Mouse (Mus musculus) lung, postnatal 25 days (tissue): Measurements from ENCODE around the gene Gpsm2.
"Not testable (repeated sequence)": the region's sequence is repeated elsewhere in the genome, so short reads cannot be mapped to it uniquely, and the experiment has no call there.

Experiments
- DNase-seq: peaks from one replicate; pipeline ENCODE4 v3.0.0; 2022; ENCODE audit warnings: low spot score

Gpsm2 gene

DNA sequence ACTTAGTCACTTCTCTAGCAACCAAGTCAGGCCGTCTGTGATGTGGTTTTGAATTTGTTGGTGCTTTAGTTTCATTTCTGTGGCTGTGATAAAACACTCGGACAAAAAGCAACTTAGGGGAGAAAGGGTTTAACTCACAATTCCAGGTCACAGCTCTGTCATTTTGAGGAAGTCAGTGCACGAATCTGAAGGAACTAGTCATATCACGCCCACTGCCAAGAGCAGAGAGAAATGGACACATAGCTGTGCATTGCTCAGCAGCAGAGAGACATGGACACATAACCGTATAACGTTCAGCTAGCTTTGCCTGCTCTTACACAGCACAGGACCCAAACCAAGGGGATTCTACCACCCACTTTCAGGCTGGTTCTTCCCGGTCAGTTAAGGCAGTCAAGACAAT, 4.3 kb upstream of the Gpsm2 start:
- DNase-seq: no peak

GRCm38 (mm10) chr3:108721076-108721991, 775 bp downstream of the Gpsm2 start:
- DNase-seq: no peak

DNA sequence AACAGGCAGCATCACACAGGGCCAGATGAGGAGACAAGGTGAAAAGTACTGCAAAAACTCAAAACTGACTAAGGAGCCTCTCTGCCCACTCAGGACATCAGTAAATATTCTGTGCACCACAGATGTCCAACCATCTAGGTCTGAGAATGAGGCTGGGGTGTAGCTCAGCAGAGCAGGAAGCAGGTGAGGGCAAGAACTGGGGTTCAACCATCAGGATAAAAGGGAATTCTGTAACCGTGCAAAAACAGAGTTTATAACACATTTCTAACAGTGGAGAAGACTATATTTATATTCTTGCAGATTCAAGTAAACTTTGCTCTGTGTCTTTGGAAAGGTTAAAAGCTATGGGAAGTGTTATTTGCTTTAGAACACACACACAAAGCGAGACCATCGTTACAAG, 2.3 kb downstream of the Gpsm2 start:
- no peak for DNase-seq

DNA sequence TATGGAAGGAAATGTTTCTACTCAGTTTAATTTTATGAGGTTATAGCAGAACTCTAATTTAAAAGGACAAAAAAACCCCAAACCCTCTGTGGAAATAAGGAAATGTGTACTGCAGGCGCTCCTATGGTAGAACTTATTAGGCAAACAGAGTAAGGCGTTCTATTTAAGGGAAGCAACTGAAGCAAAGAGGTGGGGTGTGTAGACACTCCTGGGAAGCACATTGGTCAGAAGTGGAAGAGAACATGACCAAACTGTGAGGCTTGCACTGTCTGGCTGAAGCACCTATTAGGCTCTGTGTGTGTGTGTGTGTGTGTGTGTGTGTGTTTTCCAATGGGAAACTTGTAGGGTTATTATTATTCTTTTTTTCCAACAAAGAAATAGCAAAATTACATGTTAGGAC, 2.8 kb downstream of the Gpsm2 start:
- no peak for DNase-seq

DNA sequence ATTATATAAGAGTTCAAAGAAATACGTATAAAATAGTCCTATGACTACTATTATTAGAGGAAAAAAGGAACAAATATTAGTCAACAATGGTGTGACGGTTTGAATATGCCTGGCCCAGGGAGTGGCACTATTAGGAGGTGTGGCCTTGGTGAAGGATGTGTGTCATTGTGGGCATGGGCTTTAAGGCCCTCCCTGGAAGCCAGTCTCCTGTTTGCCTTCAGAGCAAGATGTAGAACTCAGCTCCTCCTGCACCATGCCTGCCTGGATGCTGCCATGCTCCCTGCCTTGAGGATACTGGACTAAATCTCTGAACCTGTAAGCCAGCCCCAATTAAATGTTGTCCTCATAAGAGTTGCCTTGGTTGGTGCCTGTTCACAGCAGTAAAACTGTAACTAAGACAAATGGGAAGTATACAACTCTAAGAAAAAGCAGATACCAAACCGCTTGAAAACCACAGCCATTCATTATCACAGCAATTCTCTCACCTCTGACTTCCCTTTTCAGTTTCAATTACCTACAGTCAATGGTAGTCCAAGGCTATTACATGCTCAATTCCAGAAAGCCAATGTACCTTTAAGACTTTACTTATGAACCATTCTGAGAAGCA, 4.1 kb downstream of the Gpsm2 start:
- no peak for DNase-seq

GRCm38 (mm10) chr3:108714837-108715236, 7.3 kb downstream of the Gpsm2 start:
- no peak for DNase-seq

- DNase-seq: no peak
Observed at GRCm38 (mm10) chr3:108713065-108713675, 8.9 kb downstream of the Gpsm2 start.

DNA sequence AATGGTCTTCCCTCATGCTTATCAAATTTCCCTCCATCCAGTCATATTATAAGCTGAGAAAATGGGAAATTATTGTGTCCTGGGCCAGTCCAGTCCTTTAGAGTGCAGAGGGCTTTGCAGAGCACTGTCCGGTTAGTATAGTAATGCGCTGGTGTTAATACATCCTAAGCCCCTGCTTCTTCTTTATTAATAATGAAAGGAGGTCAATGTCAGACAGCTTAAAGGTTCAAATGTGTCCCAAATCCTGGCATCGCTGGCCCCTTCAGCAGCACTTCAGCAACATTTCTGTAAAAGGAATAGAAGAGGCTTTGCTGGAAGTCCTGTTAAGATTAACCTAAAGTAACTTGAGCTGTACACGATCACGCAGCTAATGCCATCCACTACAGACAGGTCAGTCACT, 10.8 kb downstream of the Gpsm2 start:
- DNase-seq: no peak

DNA sequence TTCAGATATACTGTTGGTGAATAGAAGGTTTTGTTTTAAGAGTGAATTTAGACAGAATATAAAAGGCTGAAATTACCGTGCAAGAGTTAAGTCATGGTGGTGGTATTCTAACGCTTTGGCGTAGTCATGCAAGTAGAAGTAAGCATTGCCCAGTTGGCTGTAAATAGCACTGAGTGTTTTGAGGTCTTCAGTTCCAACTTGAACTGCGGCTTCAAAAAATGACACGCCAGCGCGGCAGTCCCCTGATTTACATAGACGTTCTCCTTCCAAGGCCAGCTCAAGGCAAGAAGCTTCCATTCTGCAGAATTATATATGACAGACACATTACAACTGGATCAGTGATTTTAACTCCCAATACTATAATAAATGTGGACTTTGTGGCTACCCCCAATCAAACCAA, 19.3 kb downstream of the Gpsm2 start:
- no peak for DNase-seq

- no peak for DNase-seq
Observed at GRCm38 (mm10) chr3:108701256-108701655, 20.9 kb downstream of the Gpsm2 start.

- DNase-seq: no peak
Observed at GRCm38 (mm10) chr3:108699786-108700185, 22.3 kb downstream of the Gpsm2 start.

GRCm38 (mm10) chr3:108698662-108699061, 23.4 kb downstream of the Gpsm2 start:
- no peak for DNase-seq

- peak; percentile 36 for DNase-seq
Observed at GRCm38 (mm10) chr3:108694321-108694720, 27.8 kb downstream of the Gpsm2 start.

GRCm38 (mm10) chr3:108689979-108690378, 32.1 kb downstream of the Gpsm2 start:
- DNase-seq: no peak

DNA sequence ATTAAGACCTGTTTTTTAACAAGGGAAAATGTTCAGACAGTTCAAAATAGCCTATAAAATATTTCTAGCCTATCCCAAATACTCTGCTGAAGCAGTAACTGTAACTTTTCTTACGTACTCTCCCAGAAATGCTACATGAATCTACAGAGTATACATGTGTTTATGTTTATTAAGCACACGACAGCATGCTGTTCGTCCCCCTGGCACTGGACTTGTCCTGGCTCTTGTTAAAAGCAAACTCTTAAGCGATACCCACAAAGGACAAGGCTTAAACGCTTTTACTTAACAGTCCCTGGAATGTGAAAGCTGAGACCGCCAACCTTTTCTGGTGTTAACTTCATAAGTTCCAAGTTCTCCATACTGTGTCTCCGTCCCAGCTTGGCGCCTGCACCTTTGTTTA, 32.7 kb downstream of the Gpsm2 start:
- DNase-seq: no peak

GRCm38 (mm10) chr3:108689015-108689441, 33.1 kb downstream of the Gpsm2 start:
- DNase-seq: no peak

- no peak for DNase-seq
Observed at GRCm38 (mm10) chr3:108685701-108686100, 36.4 kb downstream of the Gpsm2 start.

GRCm38 (mm10) chr3:108683597-108683996, 38.5 kb downstream of the Gpsm2 start:
- not testable (repeated sequence) for DNase-seq

- no peak for DNase-seq
Observed at GRCm38 (mm10) chr3:108681004-108681403, 41.1 kb downstream of the Gpsm2 start.

- no peak for DNase-seq
Observed at GRCm38 (mm10) chr3:108676616-108677015, 45.5 kb downstream of the Gpsm2 start.

DNA sequence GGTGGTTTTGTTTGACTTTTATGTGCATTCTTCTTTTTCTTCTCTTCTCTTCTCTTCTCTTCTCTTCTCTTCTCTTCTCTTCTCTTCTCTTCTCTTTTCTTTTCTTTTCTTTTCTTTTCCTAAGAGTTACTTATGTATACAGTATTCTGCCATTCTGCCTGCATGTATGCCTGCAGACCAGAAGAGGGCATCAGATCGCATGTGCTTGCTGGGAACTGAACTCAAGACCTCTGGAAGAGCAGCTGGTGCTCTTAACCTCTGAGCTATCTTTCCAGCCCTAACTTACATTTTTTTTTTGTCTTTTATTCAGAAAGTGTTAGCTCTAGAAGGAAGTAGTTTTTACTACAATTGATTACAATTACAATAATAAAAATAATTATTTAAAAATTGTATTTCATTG, 61.2 kb downstream of the Gpsm2 start:
- no peak for DNase-seq

GRCm38 (mm10) chr3:108658612-108659011, 63.5 kb downstream of the Gpsm2 start:
- no peak for DNase-seq

DNA sequence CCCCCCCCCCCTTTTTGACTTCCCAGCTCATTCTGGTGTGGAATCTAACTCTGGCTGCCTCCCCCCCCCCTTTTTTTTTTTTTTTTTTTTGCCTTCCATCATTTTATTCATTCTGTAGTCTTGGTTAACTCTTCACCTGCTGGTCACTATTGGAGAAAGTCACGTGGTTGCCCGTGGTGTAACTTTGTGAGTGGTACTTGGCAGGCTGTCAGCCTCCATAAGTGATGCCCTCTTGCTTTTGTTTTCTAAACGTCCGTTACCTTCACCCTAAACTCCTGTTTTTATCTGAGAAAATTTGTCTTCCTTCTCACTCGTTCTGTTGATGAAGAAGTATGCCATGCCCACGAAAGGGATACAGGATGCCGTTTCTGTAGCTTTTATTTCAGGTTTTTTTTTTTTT, 66.6 kb downstream of the Gpsm2 start:
- DNase-seq: no peak
